Comparison of ENCODE assay signal across 8 mouse cellular contexts in the genomic region with DNA sequence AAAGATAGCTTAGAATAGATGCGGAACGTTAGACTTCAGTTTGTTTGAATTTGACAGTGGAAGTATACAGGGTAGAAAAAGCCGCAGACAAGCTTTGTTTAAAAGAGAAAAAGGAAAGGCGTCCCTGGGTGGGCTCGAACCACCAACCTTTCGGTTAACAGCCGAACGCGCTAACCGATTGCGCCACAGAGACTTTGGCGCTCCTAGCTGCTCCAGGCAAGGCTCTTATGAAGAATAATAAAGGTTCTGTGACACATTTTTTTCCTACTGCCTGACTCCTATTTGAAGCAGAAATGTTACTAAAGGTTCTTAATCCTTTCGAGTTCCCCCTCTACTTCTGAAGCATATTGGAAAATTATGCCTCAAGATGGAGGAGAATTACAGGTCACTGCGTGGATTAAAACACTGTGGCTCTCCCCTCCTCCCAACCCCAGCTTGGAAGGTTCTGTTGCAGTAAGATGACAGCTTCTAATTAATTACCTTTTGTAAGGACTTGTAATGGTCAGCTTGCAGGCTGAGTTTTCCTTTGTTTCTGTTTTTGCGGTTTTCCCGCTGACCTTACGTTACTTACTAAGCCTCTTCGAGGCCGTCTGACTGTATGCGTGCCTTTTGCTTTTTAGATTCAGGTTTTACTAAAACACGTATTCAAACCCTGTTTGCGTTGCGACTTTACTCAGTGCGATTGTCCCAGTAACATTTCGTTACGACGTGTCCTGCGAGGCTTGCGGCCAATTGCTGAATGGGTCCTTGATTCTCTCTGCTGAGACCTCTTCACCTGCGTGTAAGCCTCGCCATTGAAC.
DNase-seq lines count a peak whose midpoint lies in the region; ATAC-seq and TF ChIP-seq lines count a peak whose summit lies in the region.

No protein-coding gene starts in this region.

- H3K9ac ChIP-seq in embryonic facial prominence, embryonic 14.5 days (ENCODE audit: low read depth, low read length): peak overlapping the region; percentile 63
- H3K9ac ChIP-seq in heart, adult 2 months (ENCODE audit: low read depth, low read length): peak overlapping the region; percentile 73
- H3K9ac ChIP-seq in limb, embryonic 11.5 days (ENCODE audit: low read length): peak overlapping the region; percentile 59
- H3K9ac ChIP-seq in midbrain, embryonic 13.5 days (replicated peaks): peak overlapping the region; percentile 64

- H3K36me3 ChIP-seq in embryonic facial prominence, embryonic 14.5 days (ENCODE audit: control insufficient read depth, insufficient read depth, low read length): no peaks in the 10 kb centered on the region
- no peaks in the 10 kb centered on the region for H3K36me3 ChIP-seq in heart, adult 2 months (ENCODE audit: control insufficient read depth, insufficient read depth, low read length)
- H3K36me3 ChIP-seq in kidney, adult 2 months (ENCODE audit: control insufficient read depth, insufficient read depth, low read length): no peaks in the 10 kb centered on the region
- H3K36me3 ChIP-seq in limb, embryonic 11.5 days (ENCODE audit: control insufficient read depth, insufficient read depth, low read length): no peaks in the 10 kb centered on the region
- no peaks in the 10 kb centered on the region for H3K36me3 ChIP-seq in midbrain, embryonic 13.5 days

- H3K9me3 ChIP-seq in embryonic facial prominence, embryonic 14.5 days (ENCODE audit: control insufficient read depth, low read length): no peaks in the 10 kb centered on the region
- no peaks in the 10 kb centered on the region for H3K9me3 ChIP-seq in limb, embryonic 11.5 days (ENCODE audit: control insufficient read depth, low read length)
- no peaks in the 10 kb centered on the region for H3K9me3 ChIP-seq in midbrain, embryonic 13.5 days

- peaks cover 3% of the 10 kb centered on the region for H3K27me3 ChIP-seq in embryonic facial prominence, embryonic 14.5 days (replicated peaks; ENCODE audit: control insufficient read depth, insufficient read depth, low read length)
- H3K27me3 ChIP-seq in heart, adult 2 months (ENCODE audit: control insufficient read depth, insufficient read depth, low read length): no peaks in the 10 kb centered on the region
- no peaks in the 10 kb centered on the region; the same call in 1 of the 2 replicates for H3K27me3 ChIP-seq in kidney, adult 2 months (replicated peaks; ENCODE audit: control insufficient read depth, insufficient read depth, low read length)
- no peaks in the 10 kb centered on the region; the same call in 1 of the 2 replicates for H3K27me3 ChIP-seq in limb, embryonic 11.5 days (ENCODE audit: control insufficient read depth, insufficient read depth, low read length)
- peaks cover 18% of the 10 kb centered on the region; the same call in 1 of the 2 replicates for H3K27me3 ChIP-seq in midbrain, embryonic 13.5 days

- peak overlapping the region; percentile 70 for H3K4me3 ChIP-seq in embryonic facial prominence, embryonic 14.5 days (ENCODE audit: low read depth, low read length)
- H3K4me3 ChIP-seq in heart, adult 2 months: peak overlapping the region; percentile 59
- H3K4me3 ChIP-seq in kidney, adult 2 months (ENCODE audit: insufficient read depth, low read depth, low read length): peak overlapping the region; percentile 87
- peak overlapping the region; percentile 46 for H3K4me3 ChIP-seq in limb, embryonic 11.5 days (ENCODE audit: low read depth, low read length)
- H3K4me3 ChIP-seq in midbrain, embryonic 13.5 days (replicated peaks): peak overlapping the region; percentile 59

- H3K4me1 ChIP-seq in embryonic facial prominence, embryonic 14.5 days (ENCODE audit: control insufficient read depth, insufficient read depth, low read length): no peaks in the 10 kb centered on the region
- no peaks in the 10 kb centered on the region for H3K4me1 ChIP-seq in heart, adult 2 months (ENCODE audit: control insufficient read depth, insufficient read depth, low read length)
- H3K4me1 ChIP-seq in kidney, adult 2 months (ENCODE audit: control insufficient read depth, insufficient read depth, low read length): no peaks in the 10 kb centered on the region
- H3K4me1 ChIP-seq in limb, embryonic 11.5 days (ENCODE audit: control insufficient read depth, insufficient read depth, low read length): no peaks in the 10 kb centered on the region
- 0 out of 2 replicates have a peak, but pooled peaks cover 2% of the 10 kb centered on the region for H3K4me1 ChIP-seq in midbrain, embryonic 13.5 days (replicated peaks)

- H3K79me2 ChIP-seq in heart, adult 2 months (replicated peaks; ENCODE audit: control insufficient read depth, insufficient read depth, low read length): no peaks in the 10 kb centered on the region

- H3K4me2 ChIP-seq in embryonic facial prominence, embryonic 14.5 days (ENCODE audit: low read depth, low read length): peak overlapping the region; percentile 70
- peak overlapping the region; percentile 60 for H3K4me2 ChIP-seq in limb, embryonic 11.5 days (ENCODE audit: low read depth, severe bottlenecking)
- H3K4me2 ChIP-seq in midbrain, embryonic 13.5 days (replicated peaks): peak overlapping the region; percentile 59

- TF ChIP-seq CTCF in heart, adult 2 months (IDR thresholded peaks at IDR 0.05): no peak
- no peak for TF ChIP-seq CTCF in kidney, adult 2 months (conservative IDR thresholded peaks at IDR 0.05; ENCODE audit: insufficient read depth, insufficient read length, low read depth, low read length)

- peak overlapping the region; percentile 74 for H3K27ac ChIP-seq in embryonic facial prominence, embryonic 14.5 days (replicated peaks; ENCODE audit: low read depth, low read length)
- H3K27ac ChIP-seq in heart, adult 2 months: peak overlapping the region; percentile 84
- H3K27ac ChIP-seq in kidney, adult 2 months (ENCODE audit: insufficient read depth, low read depth, low read length): peak overlapping the region; percentile 83
- H3K27ac ChIP-seq in limb, embryonic 11.5 days (replicated peaks; ENCODE audit: low read depth, low read length): no peak overlapping the region
- H3K27ac ChIP-seq in midbrain, embryonic 13.5 days: peak overlapping the region; percentile 48

- ATAC-seq in embryonic facial prominence, embryonic 14.5 days (ENCODE audit: low read depth): peak; percentile 85
- ATAC-seq in limb, embryonic 11.5 days (ENCODE audit: insufficient number of reproducible peaks, low FRiP score, low TSS enrichment, low read depth): peak; percentile 62; the same call in 1 of the 2 replicates
- peak; percentile 77 for ATAC-seq in midbrain, embryonic 13.5 days

- TF ChIP-seq EP300 in heart, adult 2 months (IDR thresholded peaks at IDR 0.05; ENCODE audit: insufficient read depth, low read depth, low read length): peak; percentile 50; the same call in 1 of the 2 replicates

- peak; percentile 92 for DNase-seq in A20 (ENCODE audit: low read depth, low spot score)
- peak; percentile 29 to 37 for DNase-seq in adrenal gland, postnatal 4 days (ENCODE audit: low spot score in 2 of 2)
- DNase-seq in embryonic facial prominence, embryonic 14.5 days (ENCODE audit: low spot score): peak; percentile 85
- DNase-seq in heart, adult 2 months: peak; percentile 84 to 87
- peak; percentile 91 for DNase-seq in kidney, adult 2 months
- peak; percentile 95 for DNase-seq in limb, embryonic 11.5 days (ENCODE audit: low spot score)
- DNase-seq in spleen, adult 18-20 months: peak; percentile 47 to 67

- intact Hi-C loops in heart, adult 2 months (cut with DNase I): loop anchor here (1.0 to 10.0 kb wide), 7 partner anchors 85 to 688 kb away; a partner anchor contains a TSS

- 1% methylated on average over 31 of the region's 31 CpGs for WGBS in embryonic facial prominence, embryonic 14.5 days
- 2% methylated on average over 31 of the region's 31 CpGs for WGBS in heart, adult 2 months
- WGBS in kidney, adult 2 months: 4% methylated on average over 31 of the region's 31 CpGs
- under 1% methylated on average over 31 of the region's 31 CpGs for WGBS in limb, embryonic 11.5 days
- under 1% methylated on average over 31 of the region's 31 CpGs for WGBS in midbrain, embryonic 13.5 days

- no peak for TF ChIP-seq POLR2A in heart, adult 2 months (IDR thresholded peaks at IDR 0.05; ENCODE audit: insufficient read depth, low read depth, low read length)
- no peak for TF ChIP-seq POLR2A in kidney, adult 2 months (IDR thresholded peaks at IDR 0.05; ENCODE audit: low read depth, low read length)

Comparison
In these comparisons a context has a peak if more than half of its experiments do, and no peak if none do; other contexts are left out.
1. DNase-seq: peak in every context shown above with its lines; median percentile 95 in limb, embryonic 11.5 days; 92 in A20; 91 in kidney, adult 2 months; 86 in heart, adult 2 months; 85 in embryonic facial prominence, embryonic 14.5 days; 57 in spleen, adult 18-20 months; 33 in adrenal gland, postnatal 4 days.